Mouse (Mus musculus) liver, embryonic 14.5 days (tissue): Measurements from ENCODE around the gene Rab27a.

Experiments
- CTCF ChIP-seq: IDR thresholded peaks from 2 replicates; pipeline ENCODE4 v1.5.1; 2016; ENCODE audit warnings: antibody characterized with exemption, low read depth, control low read depth
- EP300 ChIP-seq: IDR thresholded peaks from 2 replicates; pipeline ENCODE4 v1.6.1; 2016; ENCODE audit warnings: antibody characterized with exemption, low read depth

DNA sequence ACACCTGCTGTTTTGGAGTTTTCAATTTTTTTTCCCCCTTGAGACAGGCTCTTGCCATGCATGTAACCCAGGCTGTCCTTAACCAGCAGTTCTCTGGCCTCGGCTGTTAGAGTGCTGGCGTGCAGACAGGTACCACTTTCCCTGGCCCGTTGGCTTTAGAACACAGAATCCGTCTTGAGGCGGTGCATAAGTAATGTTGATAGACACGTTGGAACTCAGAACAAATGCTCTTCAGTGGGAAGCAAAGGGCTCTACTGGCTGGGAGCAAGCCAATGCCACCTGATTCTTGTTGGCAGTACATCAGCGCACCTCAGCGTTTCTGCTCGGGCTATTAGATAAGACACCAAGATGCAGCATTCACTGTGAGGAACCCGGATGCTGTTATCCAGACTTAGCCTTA is 24.8 kb upstream of the Rab27a start:
- no peak for TF ChIP-seq EP300
- TF ChIP-seq CTCF, result no peak
